In the genomic region with DNA sequence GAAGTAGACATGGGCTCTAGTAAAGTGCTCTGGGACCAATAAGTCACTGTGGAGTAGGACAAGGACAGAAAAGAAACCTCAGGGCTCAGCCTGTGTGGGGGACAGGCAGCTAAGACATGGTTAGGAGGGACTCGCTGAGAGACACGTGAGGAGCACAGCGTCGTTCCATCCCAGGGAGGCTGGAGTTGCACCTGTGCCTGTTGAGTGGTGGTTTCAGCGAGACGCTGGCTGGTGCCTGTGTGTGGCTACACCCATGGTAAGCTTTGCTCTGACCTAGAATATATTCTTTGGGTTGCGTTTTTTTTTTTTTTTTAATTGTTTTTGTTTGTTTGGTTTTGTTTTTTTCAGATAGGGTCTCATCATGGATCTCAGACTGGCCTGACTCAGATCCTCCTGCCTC, we compare ENCODE assay signal across 16 mouse cellular contexts. TPM values are rescaled to one million over a fixed set of nuclear protein-coding genes. Genes with fewer than 3 reads are reported as not detected.
DNase-seq lines count a peak whose midpoint lies in the region; ATAC-seq lines count a peak whose summit lies in the region.
"Had no signal": no experiment of that assay in that cellular context is flagged by ENCODE, and none has a peak within 500 bp of the region (broad histone marks: within the 10 kb centered on the region; RNA-seq: fewer than 3 reads in every experiment).

No protein-coding gene starts in this region.

- peaks cover 65% of the 10 kb centered on the region for H3K36me3 ChIP-seq in hindbrain, embryonic 10.5 days
- 0 out of 2 replicates have a peak, but pooled peaks cover 3% of the 10 kb centered on the region for H3K36me3 ChIP-seq in hindbrain, embryonic 11.5 days (ENCODE audit: control insufficient read depth, insufficient read depth, low read length)
- peaks cover 9% of the 10 kb centered on the region for H3K36me3 ChIP-seq in intestine, embryonic 16.5 days (ENCODE audit: control insufficient read depth, insufficient read depth, low read length)

- no peak overlapping the region for H3K4me3 ChIP-seq in hindbrain, embryonic 10.5 days
- no peak overlapping the region for H3K4me3 ChIP-seq in hindbrain, embryonic 11.5 days (ENCODE audit: low read depth, low read length)
- H3K4me3 ChIP-seq in intestine, embryonic 16.5 days (ENCODE audit: low read length): no peak overlapping the region
- H3K4me3 ChIP-seq: limb, embryonic 12.5 days; stomach, embryonic 15.5 days had no signal

- no peak overlapping the region for H3K9ac ChIP-seq in hindbrain, embryonic 11.5 days (ENCODE audit: low read depth, low read length)
- H3K9ac ChIP-seq in intestine, embryonic 16.5 days (ENCODE audit: low read depth, low read length): no peak overlapping the region
- H3K9ac ChIP-seq: limb, embryonic 12.5 days; liver, embryonic 14.5 days; stomach, embryonic 15.5 days had no signal

- no peaks in the 10 kb centered on the region for H3K27me3 ChIP-seq in hindbrain, embryonic 10.5 days (ENCODE audit: insufficient read depth, poor library complexity, severe bottlenecking)
- no peaks in the 10 kb centered on the region for H3K27me3 ChIP-seq in hindbrain, embryonic 11.5 days (ENCODE audit: control insufficient read depth, insufficient read depth, low read length)
- no peaks in the 10 kb centered on the region for H3K27me3 ChIP-seq in intestine, embryonic 16.5 days (replicated peaks; ENCODE audit: control insufficient read depth, insufficient read depth, low read length)
- H3K27me3 ChIP-seq: limb, embryonic 12.5 days; stomach, embryonic 15.5 days had no signal

- H3K4me2 ChIP-seq in hindbrain, embryonic 11.5 days (replicated peaks; ENCODE audit: low read depth, low read length): no peak overlapping the region
- no peak overlapping the region for H3K4me2 ChIP-seq in intestine, embryonic 16.5 days (ENCODE audit: low read depth, low read length)
- H3K4me2 ChIP-seq: limb, embryonic 12.5 days; stomach, embryonic 15.5 days had no signal

- peak overlapping the region; percentile 54 for H3K27ac ChIP-seq in hindbrain, embryonic 10.5 days
- no peak overlapping the region for H3K27ac ChIP-seq in hindbrain, embryonic 11.5 days (ENCODE audit: low read depth, low read length)
- H3K27ac ChIP-seq in intestine, embryonic 16.5 days (ENCODE audit: low read length): peak overlapping the region; percentile 68
- H3K27ac ChIP-seq: limb, embryonic 12.5 days; liver, embryonic 14.5 days; stomach, embryonic 15.5 days had no signal

- H3K9me3 ChIP-seq in hindbrain, embryonic 10.5 days: no peaks in the 10 kb centered on the region
- no peaks in the 10 kb centered on the region for H3K9me3 ChIP-seq in hindbrain, embryonic 11.5 days (ENCODE audit: control insufficient read depth, low read length)
- no peaks in the 10 kb centered on the region for H3K9me3 ChIP-seq in intestine, embryonic 16.5 days (ENCODE audit: control insufficient read depth, low read length)
- H3K9me3 ChIP-seq: limb, embryonic 12.5 days; stomach, embryonic 15.5 days had no signal

- ATAC-seq in hindbrain, embryonic 11.5 days (ENCODE audit: low FRiP score): no peak
- no peak for ATAC-seq in intestine, embryonic 16.5 days
- ATAC-seq: lung, postnatal 0 days had no signal

- H3K4me1 ChIP-seq in hindbrain, embryonic 10.5 days (replicated peaks): peaks cover 65% of the 10 kb centered on the region
- peaks cover 34% of the 10 kb centered on the region for H3K4me1 ChIP-seq in hindbrain, embryonic 11.5 days (replicated peaks; ENCODE audit: control insufficient read depth, insufficient read depth, low read length)
- H3K4me1 ChIP-seq in intestine, embryonic 16.5 days (ENCODE audit: control insufficient read depth, insufficient read depth, low read length): peaks cover 77% of the 10 kb centered on the region

- 93% methylated on average over 7 of the region's 7 CpGs for WGBS in hindbrain, embryonic 10.5 days
- WGBS in hindbrain, embryonic 11.5 days: 92% methylated on average over 7 of the region's 7 CpGs
- 92% methylated on average over 7 of the region's 7 CpGs for WGBS in intestine, embryonic 16.5 days

- no peak for DNase-seq in hindbrain, embryonic 10.5 days (ENCODE audit: low spot score)
- no peak for DNase-seq in hindbrain, embryonic 11.5 days (ENCODE audit: low spot score)
- peak; percentile 42 for DNase-seq in thymus, postnatal 14 days
- no peak for DNase-seq in thymus, adult 18-20 months
- DNase-seq in natural killer cell, adult 2 months (ENCODE audit: low spot score in 2 of 2): no peak
- no peak for DNase-seq in kidney, adult 8-10 months
- DNase-seq: adrenal gland, adult 2 months; cerebellum, adult 11 months; gastrocnemius, postnatal 36 days; kidney, postnatal 10 days; spleen, adult 18-20 months had no signal

RNA-seq across cellular contexts. Expression of gene Coro1c, which starts 32.4 kb away (rescaled TPM):
- polyA plus RNA-seq in hindbrain, embryonic 10.5 days (2016; fragmentation: Nextera tagmentation; extraction: Ambion mirVana): 248 and 258 TPM in 2 replicates
- 192 and 230 TPM in 2 replicates for polyA plus RNA-seq in hindbrain, embryonic 11.5 days (2014; fragmentation: Nextera tagmentation; extraction: Ambion mirVana)
- polyA plus RNA-seq in intestine, embryonic 16.5 days (2015; fragmentation: Nextera tagmentation; extraction: Ambion mirVana): 175 and 183 TPM in 2 replicates

RNA-seq across cellular contexts. Expression of gene Selplg, which starts 43.7 kb away (rescaled TPM):
- 1.3 and 1.7 TPM in 2 replicates for polyA plus RNA-seq in hindbrain, embryonic 10.5 days (2016; fragmentation: Nextera tagmentation; extraction: Ambion mirVana)
- polyA plus RNA-seq in hindbrain, embryonic 11.5 days (2014; fragmentation: Nextera tagmentation; extraction: Ambion mirVana): 0.96 and 1.0 TPM in 2 replicates
- 6.8 and 7.5 TPM in 2 replicates for polyA plus RNA-seq in intestine, embryonic 16.5 days (2015; fragmentation: Nextera tagmentation; extraction: Ambion mirVana)
